23 mouse cellular contexts compared by ENCODE assay signal in the genomic region with DNA sequence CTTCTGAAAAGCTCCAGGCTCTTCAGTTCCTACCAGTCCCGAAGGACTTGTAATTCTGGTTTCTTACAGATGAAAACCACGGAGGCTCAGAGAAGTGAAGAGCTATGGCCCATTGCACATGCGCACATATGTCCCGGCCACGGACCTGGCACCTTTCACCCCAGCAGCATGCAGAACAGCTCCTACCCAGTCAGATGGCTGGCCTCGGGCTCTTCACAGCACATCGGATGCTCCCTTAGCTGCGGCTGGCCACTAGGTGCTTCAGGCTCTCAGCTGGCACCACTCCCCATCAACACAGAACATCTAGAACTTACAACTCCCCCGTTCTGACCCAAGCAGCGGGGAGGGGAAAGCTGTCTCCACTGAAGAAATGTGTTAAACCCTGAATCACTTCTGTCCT. TPM values are rescaled to one million over a fixed set of nuclear protein-coding genes. Genes with fewer than 3 reads are reported as not detected.
"Had no signal": no experiment of that assay in that cellular context is flagged by ENCODE, and none has a peak within 500 bp of the region (broad histone marks: within the 10 kb centered on the region; RNA-seq: fewer than 3 reads in every experiment).

No protein-coding gene starts in this region.

- H3K4me2 ChIP-seq: limb, embryonic 13.5 days; liver, embryonic 12.5 days; liver, embryonic 15.5 days; lung, embryonic 15.5 days; midbrain, embryonic 13.5 days; stomach, embryonic 15.5 days had no signal

- H3K27ac ChIP-seq: kidney, postnatal 0 days; limb, embryonic 10.5 days; limb, embryonic 13.5 days; liver, embryonic 12.5 days; liver, embryonic 15.5 days; lung, embryonic 15.5 days; midbrain, embryonic 10.5 days; midbrain, embryonic 13.5 days; stomach, embryonic 15.5 days had no signal

- H3K9ac ChIP-seq: liver, embryonic 12.5 days; liver, embryonic 15.5 days; lung, embryonic 15.5 days; midbrain, embryonic 13.5 days; stomach, embryonic 15.5 days had no signal

- H3K36me3 ChIP-seq: limb, embryonic 10.5 days; limb, embryonic 13.5 days; liver, embryonic 12.5 days; liver, embryonic 15.5 days; lung, embryonic 15.5 days; midbrain, embryonic 10.5 days; midbrain, embryonic 13.5 days; stomach, embryonic 15.5 days had no signal

- DNase-seq: kidney, adult 2 months; kidney, postnatal 25 days; liver; lung, adult 18-20 months; lung, postnatal 10 days; lung, postnatal 36 days; right cerebral cortex, postnatal 14 days; spleen, adult 18-20 months; thymus, postnatal 36 days had no signal

- H3K9me3 ChIP-seq: limb, embryonic 10.5 days; limb, embryonic 13.5 days; liver, embryonic 12.5 days; liver, embryonic 15.5 days; lung, embryonic 15.5 days; megakaryocyte, embryonic 14.5 days; midbrain, embryonic 10.5 days; midbrain, embryonic 13.5 days; stomach, embryonic 15.5 days had no signal

- H3K4me3 ChIP-seq: limb, embryonic 10.5 days; limb, embryonic 13.5 days; liver, embryonic 12.5 days; liver, embryonic 15.5 days; lung, embryonic 15.5 days; megakaryocyte, embryonic 14.5 days; midbrain, embryonic 10.5 days; midbrain, embryonic 13.5 days; myocyte; stomach, embryonic 15.5 days had no signal

- ATAC-seq: intestine, postnatal 0 days; liver, embryonic 12.5 days; midbrain, embryonic 13.5 days; midbrain, embryonic 16.5 days had no signal

RNA-seq across cellular contexts. Expression of a gene that starts 54.8 kb away (rescaled TPM):
- total RNA-seq: monocyte, adult 5-6 weeks had no signal
- polyA plus RNA-seq: myocyte had no signal
